Mouse (Mus musculus) liver, adult 2 months (tissue): ENCODE measurements at regions not wholly inside any gene's neighbourhood (a gene's known extent, or its start where the extent isn't known, plus 50 kb on each side); places are given as distances from the start of the nearest gene placed in this dataset.
A peak's percentile ranks its signal among the peaks of the same experiment; 100 is the strongest.

ENCODE experiments used
- DNase-seq: peaks from one replicate; pipeline ENCODE4 v3.0.0-alpha.2; 2011; ENCODE audit warnings: low read depth, low spot score; ENCODE audit errors: extremely low read depth
- H3K27ac ChIP-seq: fragments of 200-500 bp; replicated peaks from 2 replicates; pipeline ENCODE4 v1.5.1; 2012; ENCODE audit warnings: low read depth, mild to moderate bottlenecking, control low read depth, inconsistent platforms, low read length; ENCODE audit not compliant: insufficient read depth
- H3K27me3 ChIP-seq: fragments of 200-500 bp; 2 replicates; pipeline ENCODE4 v1.6.1; 2012; ENCODE audit warnings: mild to moderate bottlenecking, moderate library complexity, low read length, inconsistent platforms; ENCODE audit not compliant: control insufficient read depth, insufficient read depth
- H3K36me3 ChIP-seq: fragments of 200-500 bp; 2 replicates; pipeline ENCODE4 v1.6.1; 2012; ENCODE audit warnings: low read length, inconsistent platforms; ENCODE audit not compliant: control insufficient read depth, insufficient read depth
- H3K4me1 ChIP-seq: fragments of 200-500 bp; 2 replicates; pipeline ENCODE4 v1.6.1; 2011; ENCODE audit warnings: low read length; ENCODE audit not compliant: control insufficient read depth, insufficient read depth
- H3K4me3 ChIP-seq: fragments of 200-500 bp; 2 replicates; pipeline ENCODE4 v1.5.1; 2011; ENCODE audit warnings: low read depth, mild to moderate bottlenecking, control low read depth, low read length, moderate library complexity; ENCODE audit not compliant: insufficient read depth
- H3K79me2 ChIP-seq: fragments of 200-500 bp; 2 replicates; pipeline ENCODE4 v1.6.1; 2012; ENCODE audit warnings: inconsistent platforms, mild to moderate bottlenecking, low read length, moderate library complexity; ENCODE audit not compliant: control insufficient read depth, insufficient read depth
- H3K9ac ChIP-seq: fragments of 200-500 bp; 2 replicates; pipeline ENCODE4 v1.6.1; 2012; ENCODE audit warnings: low read depth, mild to moderate bottlenecking, control low read depth, inconsistent platforms, low read length
- CTCF ChIP-seq: fragments of 200-500 bp; IDR thresholded peaks from 2 replicates; pipeline ENCODE4 v1.5.1; 2011; ENCODE audit warnings: low read depth, low read length, control low read depth
- POLR2A ChIP-seq: fragments of 200-500 bp; IDR thresholded peaks from 2 replicates; pipeline ENCODE4 v1.6.1; 2011; ENCODE audit warnings: low read length, control low read depth; ENCODE audit not compliant: insufficient read depth; ENCODE audit errors: extremely low read depth
- WGBS: fragments of 180-500 bp; shearing (Covaris S2); methylation state at CpG from one replicate; pipeline ENCODE4 v1.1.7; 2018; 5-methylcytosine and 5-hydroxymethylcytosine counted together

GRCm38 (mm10) chr2:33975423-33976127 is 87.8 kb upstream of the Mvb12b start:
- Histone ChIP-seq H3K4me3 (no peak overlapping the region), H3K27ac (no peak overlapping the region), H3K4me1 (no peaks in the 10 kb centered on the region), H3K79me2 (no peaks in the 10 kb centered on the region), H3K36me3 (no peaks in the 10 kb centered on the region), H3K9ac (no peak overlapping the region), H3K27me3 (no peaks in the 10 kb centered on the region; the same call in 1 of the 2 replicates)
- WGBS, result 56% methylated on average over 14 of the region's 14 CpGs
- peak; percentile 24 for DNase-seq
- TF ChIP-seq CTCF, result no peak
- TF ChIP-seq POLR2A, result no peak

GRCm38 (mm10) chr2:33974737-33975422 is 87.1 kb upstream of the Mvb12b start:
- H3K27me3 ChIP-seq, result no peaks in the 10 kb centered on the region; the same call in 1 of the 2 replicates
- TF ChIP-seq CTCF, result no peak
- 89% methylated on average over 15 of the region's 15 CpGs for WGBS
- no peak overlapping the region for H3K9ac ChIP-seq
- DNase-seq, result no peak
- no peaks in the 10 kb centered on the region for H3K4me1 ChIP-seq
- H3K4me3 ChIP-seq, result no peak overlapping the region
- no peaks in the 10 kb centered on the region for H3K79me2 ChIP-seq
- H3K27ac ChIP-seq, result no peak overlapping the region
- no peaks in the 10 kb centered on the region for H3K36me3 ChIP-seq

GRCm38 (mm10) chr2:33974031-33974430 is 86.3 kb upstream of the Mvb12b start:
- no peak overlapping the region for H3K27ac ChIP-seq
- H3K79me2 ChIP-seq, result no peaks in the 10 kb centered on the region
- WGBS, result 83% methylated on average over 3 of the region's 3 CpGs
- H3K27me3 ChIP-seq, result no peaks in the 10 kb centered on the region; the same call in 1 of the 2 replicates
- no peak for DNase-seq
- no peaks in the 10 kb centered on the region for H3K4me1 ChIP-seq
- TF ChIP-seq POLR2A, result no peak
- TF ChIP-seq CTCF, result no peak
- H3K36me3 ChIP-seq, result no peaks in the 10 kb centered on the region
- no peak overlapping the region for H3K9ac ChIP-seq
- no peak overlapping the region for H3K4me3 ChIP-seq

- H3K9ac ChIP-seq, result no peak overlapping the region
- no peaks in the 10 kb centered on the region; the same call in 1 of the 2 replicates for H3K27me3 ChIP-seq
- H3K79me2 ChIP-seq, result no peaks in the 10 kb centered on the region
- 72% methylated on average over 4 of the region's 4 CpGs for WGBS
- no peaks in the 10 kb centered on the region for H3K4me1 ChIP-seq
- no peaks in the 10 kb centered on the region for H3K36me3 ChIP-seq
- no peak overlapping the region for H3K4me3 ChIP-seq
- DNase-seq, result peak; percentile 20
- peak; percentile 100 for TF ChIP-seq CTCF
- no peak for TF ChIP-seq POLR2A
- no peak overlapping the region for H3K27ac ChIP-seq
These were observed 85.6 kb upstream of the Mvb12b start for GRCm38 (mm10) chr2:33973213-33973834.

GRCm38 (mm10) chr2:33966984-33967421 is 79.3 kb upstream of the Mvb12b start:
- Histone ChIP-seq H3K27me3 (peaks cover 8% of the 10 kb centered on the region; the same call in 1 of the 2 replicates), H3K27ac (no peak overlapping the region), H3K36me3 (no peaks in the 10 kb centered on the region), H3K79me2 (no peaks in the 10 kb centered on the region), H3K4me1 (no peaks in the 10 kb centered on the region), H3K4me3 (no peak overlapping the region), H3K9ac (no peak overlapping the region)
- WGBS, result 37% methylated on average over 7 of the region's 7 CpGs
- DNase-seq, result no peak
- TF ChIP-seq CTCF, result no peak
- no peak for TF ChIP-seq POLR2A
